Mouse (Mus musculus) heart, embryonic 14.5 days (tissue): ENCODE data around the gene Gm7247. TPM values are rescaled to one million over a fixed set of nuclear protein-coding genes. Genes with fewer than 3 reads are reported as not detected.
A peak's percentile ranks its signal among the peaks of the same experiment; 100 is the strongest.
"Not testable (repeated sequence)": the region's sequence is repeated elsewhere in the genome, so short reads cannot be mapped to it uniquely, and the experiment has no call there.

Source experiments
- ATAC-seq: fragments of 200-750 bp; cut with Nextera tagmentation; 2 replicates; pipeline ENCODE4 v1.8.0; 2017; ENCODE audit warnings: low read depth, moderate TSS enrichment; ENCODE audit not compliant: insufficient number of reproducible peaks, insufficient read depth, low FRiP score
- H3K27ac ChIP-seq, 2 experiments: fragments of 200-500 bp in 1 of 2; fragments of 300-500 bp in 1 of 2; sonication (generic) in 1 of 2; replicated peaks in 1 of 2; 2 replicates each; pipeline ENCODE4 v1.5.1; 2012 to 2014; ENCODE audit warnings: low read depth in 2 of 2, low read length in 2 of 2, control low read depth in 1 of 2, mild to moderate bottlenecking in 1 of 2, mixed read lengths in 1 of 2; ENCODE audit not compliant: control insufficient read depth in 1 of 2, insufficient read depth in 1 of 2
- H3K27me3 ChIP-seq: fragments of 300-500 bp; sonication (generic); 2 replicates; pipeline ENCODE4 v1.6.1; 2014; ENCODE audit warnings: mild to moderate bottlenecking, low read length, control low read depth; ENCODE audit not compliant: control insufficient read depth, insufficient read depth
- H3K36me3 ChIP-seq: fragments of 300-500 bp; sonication (generic); 2 replicates; pipeline ENCODE4 v1.6.1; 2014; ENCODE audit warnings: mild to moderate bottlenecking, control low read depth, low read length, mixed read lengths; ENCODE audit not compliant: control insufficient read depth, insufficient read depth
- H3K4me1 ChIP-seq, 2 experiments: fragments of 200-500 bp in 1 of 2; fragments of 300-500 bp in 1 of 2; sonication (generic) in 1 of 2; 2 replicates each; pipeline ENCODE4 v1.6.1; 2012 to 2014; ENCODE audit warnings: low read length in 2 of 2, control low read depth in 1 of 2, mixed read lengths in 1 of 2; ENCODE audit not compliant: control insufficient read depth in 2 of 2, insufficient read depth in 2 of 2
- H3K4me2 ChIP-seq: fragments of 300-500 bp; sonication (generic); 2 replicates; pipeline ENCODE4 v1.6.1; 2014; ENCODE audit warnings: mild to moderate bottlenecking, low read length
- H3K4me3 ChIP-seq, 2 experiments: fragments of 200-500 bp in 1 of 2; fragments of 300-500 bp in 1 of 2; sonication (generic) in 1 of 2; 2 replicates each; pipeline ENCODE4 v1.5.1; 2012 to 2014; ENCODE audit warnings: low read length in 2 of 2, mild to moderate bottlenecking in 2 of 2, control low read depth in 1 of 2, low read depth in 1 of 2, moderate library complexity in 1 of 2; ENCODE audit not compliant: control insufficient read depth in 1 of 2, insufficient read depth in 1 of 2
- H3K9ac ChIP-seq: fragments of 300-500 bp; sonication (generic); 2 replicates; pipeline ENCODE4 v1.6.1; 2014; ENCODE audit warnings: mild to moderate bottlenecking, low read length
- H3K9me3 ChIP-seq: fragments of 300-500 bp; sonication (generic); 2 replicates; pipeline ENCODE4 v1.6.1; 2016; ENCODE audit warnings: low read length, control low read depth; ENCODE audit not compliant: control insufficient read depth
- WGBS: fragments of 180-500 bp; shearing (Covaris S2); extraction: QIAGEN DNeasy Blood & Tissue Kit; methylation state at CpG from one replicate; pipeline ENCODE4 v1.1.7; 2014; 5-methylcytosine and 5-hydroxymethylcytosine counted together
- polyA plus RNA-seq: library from polyadenylated mRNA; unstranded; fragments of >200 nt; fragmentation: Nextera tagmentation; extraction: Ambion mirVana; gene quantifications from 2 replicates; pipeline ENCODE4 v1.2.1, GENCODE M21; 2014

The Gm7247 gene
- polyA plus RNA-seq, 1 experiment from 2014 or later = not detected

DNA sequence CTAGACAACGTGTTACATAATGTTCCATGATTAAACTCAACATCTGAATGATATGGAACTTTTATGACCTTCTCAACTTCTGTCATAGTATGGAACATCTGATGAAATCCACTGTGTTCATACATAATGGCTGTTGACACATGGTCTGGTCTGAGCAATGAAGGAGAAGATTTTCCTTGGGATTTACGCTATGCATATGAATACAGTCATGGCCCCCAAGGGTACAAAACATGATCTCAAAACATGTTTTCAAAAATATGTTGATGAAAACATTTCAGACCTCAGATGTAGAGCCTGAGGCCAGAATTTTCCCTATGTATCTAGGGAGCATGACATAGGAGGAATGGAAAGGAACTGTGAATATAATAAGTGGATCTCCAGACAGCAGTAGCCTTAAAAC, 90.0 kb downstream of the Gm7247 start, which contains the start of gene Vmn2r89:
Gene Vmn2r89, plus strand, starts transcription at position 301 of the 400 bp plus-strand sequence.
- not testable (repeated sequence) for H3K36me3 ChIP-seq, H3K27ac ChIP-seq, H3K4me3 ChIP-seq, ATAC-seq, H3K4me2 ChIP-seq, H3K9me3 ChIP-seq, H3K27me3 ChIP-seq, H3K4me1 ChIP-seq, H3K9ac ChIP-seq
- 78% methylated on average over 2 of the region's 2 CpGs for WGBS

DNA sequence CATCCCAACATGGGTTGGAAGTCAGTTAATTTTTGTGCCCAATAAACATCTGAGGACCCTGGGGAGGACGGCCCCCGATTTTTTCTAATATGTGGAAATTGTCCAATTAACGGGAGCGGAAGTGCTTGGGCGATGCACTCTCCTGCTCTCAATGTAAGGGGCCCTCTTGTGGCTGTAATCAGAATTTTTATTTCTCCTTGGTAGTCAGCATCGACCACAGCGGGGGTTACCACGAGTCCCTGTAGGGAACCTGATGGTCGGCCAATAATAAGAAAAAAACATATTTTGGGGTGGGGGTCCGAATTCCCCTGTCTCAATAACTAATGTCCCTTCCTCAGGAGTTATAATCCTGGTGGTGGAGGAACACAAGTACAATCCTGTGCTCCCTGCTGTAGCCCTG, 118.7 kb downstream of the Gm7247 start:
- not testable (repeated sequence) for ATAC-seq, H3K27me3 ChIP-seq
- WGBS = 74% methylated on average over 10 of the region's 10 CpGs

DNA sequence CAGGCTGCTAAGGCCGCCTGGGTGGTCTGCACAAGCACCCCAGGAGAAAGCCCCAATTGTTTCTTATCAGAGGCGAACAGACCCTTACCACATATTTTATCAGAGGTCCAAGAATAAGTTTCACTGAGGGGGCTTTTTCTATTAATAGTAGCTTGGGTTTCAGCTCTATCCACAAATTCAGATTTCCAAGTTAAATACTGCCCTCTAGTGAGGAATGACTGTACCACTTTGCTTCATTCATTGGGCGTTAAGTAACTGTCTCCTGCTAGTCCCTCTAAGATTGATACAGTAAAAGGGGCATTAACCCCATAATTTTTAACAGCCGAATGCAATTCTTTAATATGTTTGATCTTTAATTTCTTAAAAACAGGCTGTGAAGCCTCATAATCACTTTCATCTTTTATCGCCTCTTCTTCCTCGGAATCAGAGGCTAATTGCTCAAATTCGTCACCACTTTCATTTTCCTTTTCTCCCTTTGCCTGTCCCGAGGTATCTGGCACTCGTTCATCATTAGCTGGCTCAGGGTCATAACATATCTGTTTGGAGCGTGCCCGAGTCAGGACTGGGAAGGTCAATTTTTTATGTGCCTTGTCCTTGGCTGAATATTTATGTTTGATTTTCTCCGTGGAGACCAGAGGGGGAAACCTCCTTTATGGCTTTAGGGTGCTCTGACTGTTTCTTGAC, 119.9 kb downstream of the Gm7247 start:
- H3K27me3 ChIP-seq, H3K9me3 ChIP-seq, H3K27ac ChIP-seq, H3K4me1 ChIP-seq, H3K9ac ChIP-seq, ATAC-seq, H3K36me3 ChIP-seq, H3K4me2 ChIP-seq, H3K4me3 ChIP-seq: not testable (repeated sequence)
- WGBS = 85% methylated on average over 12 of the region's 12 CpGs

More for the DNA sequence above, 118.7 kb downstream of the Gm7247 start:
- not testable (repeated sequence) for H3K4me1 ChIP-seq, H3K4me3 ChIP-seq, H3K9me3 ChIP-seq, H3K9ac ChIP-seq, H3K4me2 ChIP-seq, H3K36me3 ChIP-seq, H3K27ac ChIP-seq

DNA sequence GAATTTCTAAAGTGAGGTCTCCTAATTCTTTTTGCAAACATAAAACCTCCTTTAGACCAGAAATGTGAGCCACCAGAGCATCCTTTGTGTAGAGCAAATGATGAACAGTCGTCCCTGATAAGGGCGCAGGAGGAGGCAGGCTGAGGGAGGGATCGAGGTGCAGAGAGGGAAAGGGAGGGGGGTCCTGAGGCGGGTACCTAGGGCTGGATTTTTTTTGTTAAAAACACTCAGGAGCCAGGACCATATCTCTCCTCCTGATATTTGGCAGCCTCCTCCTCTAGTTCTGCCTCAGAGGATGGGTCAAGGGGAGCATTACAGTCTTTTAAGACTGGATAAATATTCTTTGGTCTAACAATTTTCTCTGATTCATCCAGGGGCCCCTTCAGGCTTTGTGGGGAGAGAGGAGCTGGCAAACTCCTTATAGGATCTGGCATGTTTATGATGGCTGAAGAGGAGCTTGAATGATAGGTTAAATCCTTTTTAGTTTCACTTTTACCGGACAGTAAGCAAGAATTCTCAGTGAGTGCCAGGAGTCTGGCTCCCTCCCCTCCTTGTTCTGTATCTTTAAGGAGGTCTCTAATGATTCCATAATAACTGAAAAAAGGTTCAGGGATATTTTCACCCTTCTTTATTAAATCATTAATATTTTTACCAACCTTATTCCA, 120.6 kb downstream of the Gm7247 start:
- 0 out of 2 replicates have a peak overlapping the region, but pooled peaks have one; percentile 13 for H3K4me2 ChIP-seq
- no peaks in the 10 kb centered on the region for H3K4me1 ChIP-seq
- no peak for ATAC-seq
- no peak overlapping the region for H3K27ac ChIP-seq
- H3K4me3 ChIP-seq = no peak overlapping the region
- no peak overlapping the region for H3K9ac ChIP-seq
- WGBS = 64% methylated on average over 5 of the region's 5 CpGs
- no peaks in the 10 kb centered on the region for H3K27me3 ChIP-seq
- no peaks in the 10 kb centered on the region for H3K36me3 ChIP-seq
- H3K9me3 ChIP-seq = no peaks in the 10 kb centered on the region

DNA sequence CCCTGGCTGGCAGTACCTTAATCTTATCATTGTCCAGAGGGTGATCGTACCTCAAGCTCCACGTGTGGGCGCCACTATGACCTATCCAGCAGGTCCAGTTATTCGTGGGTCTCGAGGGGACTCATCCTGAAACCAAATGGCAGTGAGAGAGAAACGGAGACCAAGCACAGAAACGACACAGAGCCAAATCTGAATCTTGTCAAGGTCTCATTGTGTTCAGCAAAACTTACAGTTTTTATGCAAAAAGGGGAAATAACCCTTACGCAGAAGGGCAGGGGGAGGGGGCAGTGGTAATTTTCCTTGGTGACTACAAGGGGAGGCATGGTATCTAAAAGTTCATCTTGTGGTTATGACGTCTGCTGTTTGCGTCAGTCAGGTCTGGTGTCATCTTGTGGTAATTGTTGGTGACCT, 121.4 kb downstream of the Gm7247 start:
- not testable (repeated sequence) for H3K36me3 ChIP-seq, H3K4me2 ChIP-seq, H3K9ac ChIP-seq, H3K9me3 ChIP-seq, H3K27me3 ChIP-seq, H3K4me1 ChIP-seq, H3K4me3 ChIP-seq, H3K27ac ChIP-seq, ATAC-seq
- WGBS = 72% methylated on average over 10 of the region's 10 CpGs

DNA sequence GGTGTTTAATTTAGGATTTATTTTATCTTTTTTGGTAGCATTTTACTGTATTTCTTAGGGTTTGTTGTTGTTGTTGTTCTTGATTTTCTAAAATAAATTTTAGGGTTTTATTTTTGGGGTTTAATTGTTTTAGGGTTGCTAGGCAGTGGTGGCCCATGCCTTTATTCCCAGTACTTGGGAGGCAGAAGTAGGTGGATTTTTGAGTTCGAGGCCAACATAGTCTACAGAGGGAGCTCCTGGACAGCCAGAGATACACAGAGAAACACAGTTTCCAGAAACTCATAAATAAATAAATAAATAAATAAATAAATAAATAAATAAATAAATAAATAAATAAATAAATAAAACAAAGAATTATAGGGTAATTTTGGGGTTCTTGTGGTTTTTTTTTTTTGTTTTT, 122.1 kb downstream of the Gm7247 start:
- Histone ChIP-seq H3K4me2 (no peak overlapping the region), H3K36me3 (no peaks in the 10 kb centered on the region), H3K9ac (no peak overlapping the region), H3K27ac (no peak overlapping the region), H3K4me1 (no peaks in the 10 kb centered on the region), H3K4me3 (no peak overlapping the region), H3K9me3 (no peaks in the 10 kb centered on the region), H3K27me3 (no peaks in the 10 kb centered on the region)
- WGBS = 88% methylated on average over 1 of the region's 1 CpGs
- ATAC-seq = no peak

DNA sequence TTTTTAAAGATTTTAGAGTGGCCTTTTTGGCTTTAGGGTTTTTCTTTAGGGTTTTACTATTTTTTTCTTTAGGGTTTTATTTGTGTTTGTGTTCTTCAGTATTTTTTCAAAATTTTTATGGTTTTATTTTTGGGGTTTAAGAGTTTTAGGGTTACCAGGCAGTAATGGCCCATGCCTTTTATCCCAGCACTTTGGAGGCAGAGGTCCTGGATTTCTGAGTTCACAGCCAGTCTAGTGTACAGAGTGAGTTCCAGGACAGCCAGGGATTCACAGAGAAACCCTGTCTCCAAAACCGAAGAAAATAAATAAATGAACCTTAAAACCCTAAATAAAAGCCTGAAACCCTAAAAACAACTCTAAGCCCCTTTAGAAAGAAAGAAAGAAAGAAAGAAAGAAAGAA, 124.6 kb downstream of the Gm7247 start:
- 84% methylated on average over 1 of the region's 1 CpGs for WGBS
- Histone ChIP-seq H3K9me3 (no peaks in the 10 kb centered on the region), H3K9ac (no peak overlapping the region), H3K36me3 (no peaks in the 10 kb centered on the region), H3K4me2 (no peak overlapping the region), H3K4me3 (no peak overlapping the region), H3K27me3 (no peaks in the 10 kb centered on the region), H3K4me1 (no peaks in the 10 kb centered on the region), H3K27ac (no peak overlapping the region)
- no peak for ATAC-seq
